In the genomic region with DNA sequence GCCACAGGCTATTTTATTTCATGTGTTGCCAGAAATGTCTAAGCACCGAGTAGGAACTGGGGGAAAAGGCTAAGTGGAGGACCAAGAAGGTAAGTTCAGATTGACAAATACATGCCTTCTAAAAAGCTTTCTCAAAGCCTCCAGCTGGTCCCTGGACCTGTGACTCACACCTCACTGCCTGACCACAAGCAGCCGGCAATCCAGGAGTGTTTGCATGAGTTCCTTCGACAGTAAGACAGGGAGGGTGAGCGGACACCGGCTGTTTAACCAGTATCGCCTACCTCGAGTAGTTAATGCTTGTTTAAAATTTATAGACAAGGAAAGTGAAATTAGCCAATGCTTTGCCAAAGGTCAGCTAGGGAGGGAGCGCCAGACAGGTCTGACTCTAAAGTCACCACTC, we compare ENCODE assay signal across 15 mouse cellular contexts.
DNase-seq lines count a peak whose midpoint lies in the region; ATAC-seq and TF ChIP-seq lines count a peak whose summit lies in the region.
"Had no signal": no experiment of that assay in that cellular context is flagged by ENCODE, and none has a peak within 500 bp of the region (broad histone marks: within the 10 kb centered on the region; RNA-seq: fewer than 3 reads in every experiment).

No protein-coding gene starts in this region.

- ATAC-seq in stomach, postnatal 0 days (ENCODE audit: low FRiP score, low TSS enrichment) = peak; percentile 76
- ATAC-seq: midbrain, embryonic 15.5 days had no signal

- TF ChIP-seq CTCF in stomach, postnatal 0 days (IDR thresholded peaks at IDR 0.05; ENCODE audit: low read depth) = no peak

- no peak overlapping the region for H3K4me2 ChIP-seq in stomach, postnatal 0 days (replicated peaks; ENCODE audit: low read depth)
- H3K4me2 ChIP-seq: embryonic facial prominence, embryonic 12.5 days; midbrain, embryonic 15.5 days; neural tube, embryonic 12.5 days had no signal

- H3K27ac ChIP-seq in stomach, postnatal 0 days (replicated peaks) = 0 out of 2 replicates have a peak overlapping the region, but pooled peaks have one; percentile 18
- H3K27ac ChIP-seq: embryonic facial prominence, embryonic 12.5 days; forebrain, embryonic 10.5 days; midbrain, embryonic 15.5 days; neural tube, embryonic 12.5 days had no signal

- no peak for TF ChIP-seq EP300 in stomach, postnatal 0 days (optimal IDR thresholded peaks at IDR 0.05)

- DNase-seq in urinary bladder, postnatal 14 days (ENCODE audit: low spot score) = peak; percentile 54
- no peak for DNase-seq in urinary bladder, postnatal 25 days (ENCODE audit: low spot score)
- DNase-seq in fibroblast of lung, adult 2 months (ENCODE audit: low read depth) = peak; percentile 70
- peak; percentile 67 for DNase-seq in kidney, adult 9 months
- peak; percentile 57 for DNase-seq in stomach, postnatal 0 days (ENCODE audit: low spot score)
- no peak for DNase-seq in thymus, postnatal 25 days
- DNase-seq in heart, postnatal 4 days = no peak
- no peak for DNase-seq in gastrocnemius, adult 18-20 months (ENCODE audit: low spot score)
- DNase-seq: cerebellum, postnatal 36 days; layer of hippocampus, adult 9-11 months; liver had no signal

- no peaks in the 10 kb centered on the region for H3K9me3 ChIP-seq in stomach, postnatal 0 days (ENCODE audit: control insufficient read depth, low read length)
- H3K9me3 ChIP-seq: embryonic facial prominence, embryonic 12.5 days; forebrain, embryonic 10.5 days; midbrain, embryonic 15.5 days; neural tube, embryonic 12.5 days had no signal

- H3K27me3 ChIP-seq in stomach, postnatal 0 days (ENCODE audit: control insufficient read depth, insufficient read depth, low read length) = no peaks in the 10 kb centered on the region
- H3K27me3 ChIP-seq: embryonic facial prominence, embryonic 12.5 days; midbrain, embryonic 15.5 days; neural tube, embryonic 12.5 days had no signal

- no peaks in the 10 kb centered on the region for H3K4me1 ChIP-seq in stomach, postnatal 0 days (replicated peaks; ENCODE audit: control insufficient read depth, insufficient read depth)
- H3K4me1 ChIP-seq: embryonic facial prominence, embryonic 12.5 days; forebrain, embryonic 10.5 days; midbrain, embryonic 15.5 days; neural tube, embryonic 12.5 days had no signal

- WGBS in stomach, postnatal 0 days = 26% methylated on average over 8 of the region's 8 CpGs

- H3K36me3 ChIP-seq in stomach, postnatal 0 days (ENCODE audit: control insufficient read depth, insufficient read depth, low read length) = no peaks in the 10 kb centered on the region
- H3K36me3 ChIP-seq: embryonic facial prominence, embryonic 12.5 days; forebrain, embryonic 10.5 days; midbrain, embryonic 15.5 days; neural tube, embryonic 12.5 days had no signal

- no peak overlapping the region for H3K9ac ChIP-seq in stomach, postnatal 0 days (ENCODE audit: low read length)
- H3K9ac ChIP-seq: embryonic facial prominence, embryonic 12.5 days; midbrain, embryonic 15.5 days; neural tube, embryonic 12.5 days had no signal

- no peak overlapping the region for H3K4me3 ChIP-seq in stomach, postnatal 0 days (ENCODE audit: low read depth, low read length)
- H3K4me3 ChIP-seq: embryonic facial prominence, embryonic 12.5 days; forebrain, embryonic 10.5 days; midbrain, embryonic 15.5 days; neural tube, embryonic 12.5 days had no signal

Comparison
In these comparisons a context has a peak if more than half of its experiments do, and no peak if none do; other contexts are left out.
1. DNase-seq: peak in urinary bladder, postnatal 14 days (single experiment), fibroblast of lung, adult 2 months (single experiment), kidney, adult 9 months (single experiment) and stomach, postnatal 0 days (single experiment); none in urinary bladder, postnatal 25 days (single experiment), thymus, postnatal 25 days (single experiment), heart, postnatal 4 days (single experiment) and gastrocnemius, adult 18-20 months (single experiment).